Mouse (Mus musculus): ENCODE data around the gene Zdhhc14. TPM values are rescaled to one million over a fixed set of nuclear protein-coding genes. Genes with fewer than 3 reads are reported as not detected.

The Zdhhc14 gene
- polyA plus RNA-seq, 1 experiment from 2014 or later = 13.7 TPM

DNA sequence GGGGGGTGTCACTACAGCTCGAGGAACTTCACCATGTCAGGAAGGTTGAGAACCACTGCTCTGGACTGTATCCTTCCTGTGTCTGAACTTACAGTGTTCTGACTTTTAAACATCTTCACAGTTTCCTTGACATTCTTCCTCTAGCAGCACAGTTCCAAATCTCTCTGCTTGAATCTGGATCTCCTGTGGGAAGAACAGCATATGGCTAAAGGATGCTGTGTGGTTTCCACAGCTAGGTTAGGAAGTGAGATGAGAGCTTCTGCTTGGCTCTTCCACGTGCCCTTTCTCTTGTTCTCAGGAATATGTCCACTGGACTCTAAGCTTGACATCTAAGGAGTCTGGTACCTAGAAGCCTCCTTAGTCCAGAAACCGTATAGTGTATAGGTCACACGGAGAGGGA lies 15.7 kb downstream of the Zdhhc14 start:
- no peak overlapping the region for H3K4me2 ChIP-seq
- H3K27me3 ChIP-seq = no peaks in the 10 kb centered on the region
- ATAC-seq (ENCODE audit: low FRiP score, low read depth) = no peak
- no peaks in the 10 kb centered on the region for H3K36me3 ChIP-seq
- WGBS = 88% methylated on average over 4 of the region's 4 CpGs
- H3K4me3 ChIP-seq = no peak overlapping the region
- H3K9ac ChIP-seq = no peak overlapping the region
- H3K27ac ChIP-seq (replicated peaks) = no peak overlapping the region
- H3K9me3 ChIP-seq = no peaks in the 10 kb centered on the region
- 0 out of 2 replicates have a peak, but pooled peaks cover 8% of the 10 kb centered on the region for H3K4me1 ChIP-seq (replicated peaks)

- ATAC-seq (ENCODE audit: low FRiP score, low read depth) = no peak
- Histone ChIP-seq H3K36me3 (no peaks in the 10 kb centered on the region), H3K9ac (no peak overlapping the region), H3K4me3 (no peak overlapping the region), H3K27me3 (no peaks in the 10 kb centered on the region), H3K4me1 (replicated peaks) (0 out of 2 replicates have a peak, but pooled peaks cover 8% of the 10 kb centered on the region), H3K9me3 (no peaks in the 10 kb centered on the region), H3K27ac (replicated peaks) (no peak overlapping the region), H3K4me2 (no peak overlapping the region)
- WGBS = 66% methylated on average over 9 of the region's 9 CpGs
These were observed 18.2 kb downstream of the Zdhhc14 start for GRCm38 (mm10) chr17:5510564-5510963.

DNA sequence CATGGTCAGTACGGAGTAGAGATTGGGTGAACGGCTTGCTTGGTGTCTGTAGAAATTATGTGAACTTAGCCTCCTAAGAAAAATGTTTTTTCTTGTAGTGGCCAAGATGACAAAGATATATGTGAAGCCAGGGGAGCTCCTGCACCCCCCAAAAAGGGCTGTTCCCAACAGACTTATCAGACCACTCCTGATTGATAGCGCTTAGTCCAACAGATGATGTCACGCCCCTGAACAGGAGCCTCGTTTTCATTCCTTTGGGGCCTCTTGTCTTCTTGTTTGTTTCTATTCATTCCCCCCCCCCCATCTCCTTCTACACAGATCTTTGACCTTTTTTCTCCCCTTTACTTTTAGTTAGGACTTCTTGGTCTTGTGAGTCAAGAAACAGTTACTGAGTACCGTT lies 19.4 kb downstream of the Zdhhc14 start:
- no peaks in the 10 kb centered on the region for H3K36me3 ChIP-seq
- H3K27ac ChIP-seq (replicated peaks) = no peak overlapping the region
- H3K9me3 ChIP-seq = no peaks in the 10 kb centered on the region
- no peak overlapping the region for H3K9ac ChIP-seq
- no peak overlapping the region for H3K4me3 ChIP-seq
- ATAC-seq (ENCODE audit: low FRiP score, low read depth) = no peak
- no peaks in the 10 kb centered on the region for H3K27me3 ChIP-seq
- H3K4me2 ChIP-seq = no peak overlapping the region
- 86% methylated on average over 6 of the region's 6 CpGs for WGBS
- 0 out of 2 replicates have a peak, but pooled peaks cover 8% of the 10 kb centered on the region for H3K4me1 ChIP-seq (replicated peaks)

GRCm38 (mm10) chr17:5519466-5519865 lies 27.1 kb downstream of the Zdhhc14 start:
- WGBS = 90% methylated on average over 10 of the region's 10 CpGs
- no peaks in the 10 kb centered on the region for H3K4me1 ChIP-seq (replicated peaks)
- no peak overlapping the region for H3K27ac ChIP-seq (replicated peaks)
- H3K4me2 ChIP-seq = no peak overlapping the region
- H3K27me3 ChIP-seq = no peaks in the 10 kb centered on the region
- H3K36me3 ChIP-seq = no peaks in the 10 kb centered on the region
- no peak overlapping the region for H3K4me3 ChIP-seq
- no peaks in the 10 kb centered on the region for H3K9me3 ChIP-seq
- no peak overlapping the region for H3K9ac ChIP-seq
- no peak for ATAC-seq (ENCODE audit: low FRiP score, low read depth)

GRCm38 (mm10) chr17:5519910-5520592 lies 27.7 kb downstream of the Zdhhc14 start:
- Histone ChIP-seq H3K4me3 (no peak overlapping the region), H3K4me2 (no peak overlapping the region), H3K4me1 (replicated peaks) (no peaks in the 10 kb centered on the region), H3K9me3 (no peaks in the 10 kb centered on the region), H3K36me3 (no peaks in the 10 kb centered on the region), H3K9ac (no peak overlapping the region), H3K27ac (replicated peaks) (no peak overlapping the region), H3K27me3 (no peaks in the 10 kb centered on the region)
- ATAC-seq (ENCODE audit: low FRiP score, low read depth) = no peak
- 87% methylated on average over 13 of the region's 13 CpGs for WGBS

GRCm38 (mm10) chr17:5521532-5521931 lies 29.2 kb downstream of the Zdhhc14 start:
- H3K4me2 ChIP-seq = no peak overlapping the region
- WGBS = 93% methylated on average over 1 of the region's 1 CpGs
- H3K4me1 ChIP-seq (replicated peaks) = no peaks in the 10 kb centered on the region
- H3K9me3 ChIP-seq = no peaks in the 10 kb centered on the region
- no peaks in the 10 kb centered on the region for H3K27me3 ChIP-seq
- H3K27ac ChIP-seq (replicated peaks) = no peak overlapping the region
- no peak overlapping the region for H3K9ac ChIP-seq
- no peak overlapping the region for H3K4me3 ChIP-seq
- no peak for ATAC-seq (ENCODE audit: low FRiP score, low read depth)
- H3K36me3 ChIP-seq = no peaks in the 10 kb centered on the region

DNA sequence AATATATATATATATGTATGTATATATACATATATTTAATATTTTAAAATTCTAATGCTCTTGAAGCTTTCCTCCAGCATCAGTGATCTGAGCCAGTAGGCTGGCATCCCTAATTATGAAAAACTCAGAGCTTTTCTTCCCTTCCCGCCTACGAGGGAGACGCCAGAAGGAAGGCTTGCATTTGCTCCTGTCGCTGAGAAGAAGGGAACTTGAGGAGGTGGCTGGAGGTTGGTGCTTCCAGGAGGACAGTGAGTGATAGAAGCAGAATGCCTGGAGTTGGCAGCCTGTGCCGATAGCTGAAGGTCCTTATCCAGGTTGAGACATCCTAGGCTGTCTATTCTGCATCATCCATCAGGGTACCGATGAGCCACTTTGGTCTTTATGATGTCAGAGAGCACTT lies 37.2 kb downstream of the Zdhhc14 start:
- ATAC-seq (ENCODE audit: low FRiP score, low read depth) = no peak
- H3K9me3 ChIP-seq = no peaks in the 10 kb centered on the region
- H3K4me3 ChIP-seq = no peak overlapping the region
- no peak overlapping the region for H3K9ac ChIP-seq
- no peaks in the 10 kb centered on the region for H3K4me1 ChIP-seq (replicated peaks)
- no peaks in the 10 kb centered on the region for H3K36me3 ChIP-seq
- WGBS = 87% methylated on average over 6 of the region's 6 CpGs
- no peak overlapping the region for H3K4me2 ChIP-seq
- no peak overlapping the region for H3K27ac ChIP-seq (replicated peaks)
- no peaks in the 10 kb centered on the region for H3K27me3 ChIP-seq

DNA sequence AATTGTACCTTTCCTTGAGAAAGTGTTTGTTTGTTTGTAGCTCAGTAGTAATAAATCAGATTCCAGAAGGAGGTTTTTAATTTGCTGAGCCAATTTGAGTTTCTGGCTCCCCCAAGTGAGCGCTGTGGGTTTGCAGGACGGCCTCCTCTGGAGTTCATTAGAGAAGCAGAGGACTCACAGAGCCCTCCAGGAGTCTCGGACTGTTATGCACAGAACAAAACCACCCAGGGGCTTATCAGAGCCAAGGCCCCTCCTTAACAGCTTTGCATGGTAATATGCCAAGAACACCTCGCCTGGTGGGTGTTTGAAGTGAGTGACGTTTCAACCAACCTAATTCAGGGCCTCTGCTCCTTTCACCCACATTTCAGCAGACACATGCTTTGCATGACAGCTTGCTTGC lies 40.5 kb downstream of the Zdhhc14 start:
- WGBS = 41% methylated on average over 5 of the region's 5 CpGs
- no peak for ATAC-seq (ENCODE audit: low FRiP score, low read depth)

GRCm38 (mm10) chr17:5535357-5535756 lies 43.0 kb downstream of the Zdhhc14 start:
- H3K27ac ChIP-seq (replicated peaks) = no peak overlapping the region
- no peak overlapping the region for H3K4me3 ChIP-seq
- ATAC-seq (ENCODE audit: low FRiP score, low read depth) = no peak
- H3K27me3 ChIP-seq = no peaks in the 10 kb centered on the region
- no peak overlapping the region for H3K4me2 ChIP-seq
- no peaks in the 10 kb centered on the region for H3K9me3 ChIP-seq
- H3K4me1 ChIP-seq (replicated peaks) = peaks cover 11% of the 10 kb centered on the region; the same call in 1 of the 2 replicates
- no peaks in the 10 kb centered on the region for H3K36me3 ChIP-seq
- 22% methylated on average over 1 of the region's 4 CpGs for WGBS
- H3K9ac ChIP-seq = no peak overlapping the region

More for the DNA sequence above, 40.5 kb downstream of the Zdhhc14 start:
- Histone ChIP-seq H3K36me3 (no peaks in the 10 kb centered on the region), H3K9me3 (no peaks in the 10 kb centered on the region), H3K9ac (no peak overlapping the region), H3K27me3 (no peaks in the 10 kb centered on the region), H3K4me3 (no peak overlapping the region), H3K4me2 (no peak overlapping the region), H3K27ac (replicated peaks) (no peak overlapping the region), H3K4me1 (replicated peaks) (peaks cover 10% of the 10 kb centered on the region; the same call in 1 of the 2 replicates)

DNA sequence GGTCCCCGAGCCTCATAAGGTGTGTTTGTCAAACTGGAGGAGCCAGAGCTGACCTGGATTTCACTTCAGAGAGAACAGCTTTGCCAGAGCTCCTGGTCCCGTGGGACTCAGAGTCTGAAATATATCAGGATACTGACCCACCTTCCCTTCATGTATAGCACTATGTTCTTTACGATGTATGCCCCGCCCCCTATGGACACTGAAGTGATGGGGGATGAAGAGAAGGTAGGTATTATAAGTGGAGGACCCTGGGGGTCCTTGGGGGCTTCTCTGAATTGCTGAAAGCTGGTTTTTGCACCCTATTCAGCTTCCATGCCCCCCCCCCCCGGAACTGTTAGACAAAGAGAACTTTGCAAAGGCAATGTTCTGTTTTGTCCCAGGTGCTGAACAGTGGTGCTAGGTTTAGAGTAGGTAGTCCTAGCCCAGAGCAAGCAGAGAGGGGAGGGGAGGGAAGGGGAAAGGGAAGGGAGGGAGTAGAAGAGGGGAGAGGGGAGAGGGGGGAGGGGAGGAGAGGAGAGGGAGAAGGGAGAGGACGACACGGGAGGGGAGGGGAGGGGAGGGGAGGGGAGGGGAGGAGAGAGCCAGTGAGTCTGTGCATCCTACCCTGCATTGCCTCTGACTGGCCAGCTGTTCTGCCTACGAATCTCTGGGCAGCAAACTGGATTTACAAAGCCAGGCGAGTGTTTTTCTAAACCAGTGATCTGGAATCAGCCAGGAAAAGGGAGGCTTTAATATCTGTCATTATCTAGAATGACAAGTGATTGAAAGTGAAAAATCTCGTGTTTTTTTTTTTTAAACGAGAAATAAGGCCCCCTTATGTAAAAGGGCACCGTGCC lies 44.1 kb downstream of the Zdhhc14 start:
- 59% methylated on average over 11 of the region's 12 CpGs for WGBS
- ATAC-seq (ENCODE audit: low FRiP score, low read depth) = peak; percentile 57; the same call in 1 of the 2 replicates
- H3K36me3 ChIP-seq = no peaks in the 10 kb centered on the region
- H3K9me3 ChIP-seq = no peaks in the 10 kb centered on the region
- H3K4me2 ChIP-seq = no peak overlapping the region
- peak overlapping the region; percentile 23; the same call in 1 of the 2 replicates for H3K27ac ChIP-seq (replicated peaks)
- H3K9ac ChIP-seq = no peak overlapping the region
- no peak overlapping the region for H3K4me3 ChIP-seq
- peaks cover 11% of the 10 kb centered on the region; the same call in 1 of the 2 replicates for H3K4me1 ChIP-seq (replicated peaks)
- H3K27me3 ChIP-seq = no peaks in the 10 kb centered on the region

DNA sequence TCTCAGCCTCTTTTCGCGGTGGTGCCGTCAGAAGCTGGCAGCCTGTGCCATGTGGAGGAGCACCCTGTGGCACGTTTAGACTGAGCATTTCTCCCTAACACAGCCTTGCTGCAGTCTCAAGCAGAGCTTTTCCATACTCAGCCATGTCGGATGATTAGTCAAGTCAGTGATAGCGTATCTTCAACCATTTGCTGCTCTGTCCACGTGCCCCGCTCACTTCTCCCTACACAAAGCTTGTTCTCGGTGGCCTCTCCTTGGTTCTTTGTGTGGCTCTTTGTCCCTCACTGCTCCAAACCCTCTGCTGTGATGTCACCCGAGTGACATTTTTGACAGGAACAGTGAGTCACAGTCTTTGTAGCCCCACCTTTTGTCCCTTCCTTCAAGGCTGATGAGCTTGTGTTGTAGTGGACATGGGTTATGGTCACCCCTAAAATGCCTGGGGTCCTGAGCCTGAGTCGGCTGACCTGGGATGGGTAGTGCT lies 44.8 kb downstream of the Zdhhc14 start:
- Histone ChIP-seq H3K4me1 (replicated peaks) (peaks cover 11% of the 10 kb centered on the region; the same call in 1 of the 2 replicates), H3K27ac (replicated peaks) (peak overlapping the region; percentile 23; the same call in 1 of the 2 replicates), H3K36me3 (no peaks in the 10 kb centered on the region), H3K9me3 (no peaks in the 10 kb centered on the region), H3K4me2 (no peak overlapping the region), H3K4me3 (no peak overlapping the region), H3K9ac (no peak overlapping the region), H3K27me3 (no peaks in the 10 kb centered on the region)
- ATAC-seq (ENCODE audit: low FRiP score, low read depth) = peak; percentile 49; the same call in 1 of the 2 replicates
- WGBS = 50% methylated on average over 11 of the region's 11 CpGs

GRCm38 (mm10) chr17:5542177-5542576 lies 49.8 kb downstream of the Zdhhc14 start:
- Histone ChIP-seq H3K4me2 (no peak overlapping the region), H3K36me3 (no peaks in the 10 kb centered on the region), H3K27ac (replicated peaks) (no peak overlapping the region), H3K9ac (no peak overlapping the region), H3K27me3 (no peaks in the 10 kb centered on the region), H3K4me3 (no peak overlapping the region), H3K4me1 (replicated peaks) (peaks cover 12% of the 10 kb centered on the region; the same call in 1 of the 2 replicates), H3K9me3 (no peaks in the 10 kb centered on the region)
- ATAC-seq (ENCODE audit: low FRiP score, low read depth) = no peak
- 78% methylated on average over 2 of the region's 2 CpGs for WGBS

All from hindbrain, embryonic 15.5 days (tissue).